Comparison of ENCODE assay signal across 15 mouse cellular contexts in the genomic region with DNA sequence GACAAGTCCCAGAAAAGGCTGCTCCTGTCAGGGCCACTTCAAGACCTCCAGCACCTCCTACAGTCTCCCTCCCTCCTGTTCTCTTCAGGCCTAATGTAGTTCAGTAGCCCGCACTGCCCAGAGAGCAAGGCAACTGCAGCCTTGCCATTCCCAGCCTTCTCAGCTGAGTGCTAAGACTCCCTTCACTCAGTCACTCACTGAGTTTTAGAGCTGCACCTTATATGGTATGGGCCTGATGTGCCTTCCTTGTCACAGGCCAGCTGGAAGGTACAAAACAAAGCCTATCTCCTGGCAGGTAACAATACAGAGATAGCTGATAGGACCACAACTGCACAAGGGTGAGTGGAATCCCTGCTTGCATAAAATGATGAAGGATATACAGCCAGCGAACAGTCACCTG.
"Had no signal": no experiment of that assay in that cellular context is flagged by ENCODE, and none has a peak within 500 bp of the region (broad histone marks: within the 10 kb centered on the region; RNA-seq: fewer than 3 reads in every experiment).

No protein-coding gene starts in this region.

- DNase-seq: lung, adult 2 months; lung, postnatal 14 days; lung, postnatal 36 days; right cerebral cortex, postnatal 14 days; thymus, adult 2 months; thymus, postnatal 25 days; thymus, postnatal 4 days had no signal

- H3K9me3 ChIP-seq: lung, embryonic 15.5 days; megakaryocyte, embryonic 14.5 days; midbrain, embryonic 13.5 days; midbrain, embryonic 15.5 days; neural tube, embryonic 12.5 days; stomach, embryonic 15.5 days had no signal

- H3K27me3 ChIP-seq: midbrain, embryonic 15.5 days; neural tube, embryonic 12.5 days; stomach, embryonic 15.5 days had no signal

- H3K4me1 ChIP-seq: lung, embryonic 15.5 days; midbrain, embryonic 13.5 days; midbrain, embryonic 15.5 days; neural tube, embryonic 12.5 days; stomach, embryonic 15.5 days had no signal

- H3K36me3 ChIP-seq: lung, embryonic 15.5 days; midbrain, embryonic 13.5 days; midbrain, embryonic 15.5 days; neural tube, embryonic 12.5 days; stomach, embryonic 15.5 days had no signal

- H3K27ac ChIP-seq: lung, embryonic 15.5 days; macrophage; midbrain, embryonic 13.5 days; midbrain, embryonic 15.5 days; neural tube, embryonic 12.5 days; stomach, embryonic 15.5 days; stomach, postnatal 0 days had no signal

- H3K4me3 ChIP-seq: lung, embryonic 15.5 days; megakaryocyte, embryonic 14.5 days; midbrain, embryonic 13.5 days; midbrain, embryonic 15.5 days; neural tube, embryonic 12.5 days; stomach, embryonic 15.5 days had no signal
